Mouse (Mus musculus) midbrain, embryonic 14.5 days (tissue): ENCODE results near the gene Nanog. TPM values are rescaled to one million over a fixed set of nuclear protein-coding genes. Genes with fewer than 3 reads are reported as not detected.
"Not testable (repeated sequence)": the region's sequence is repeated elsewhere in the genome, so short reads cannot be mapped to it uniquely, and the experiment has no call there.

ENCODE experiments used
- ATAC-seq: fragments of 200-750 bp; cut with Nextera tagmentation; 2 replicates; pipeline ENCODE4 v1.8.0; 2017; ENCODE audit warnings: moderate number of reproducible peaks, moderate library complexity; ENCODE audit not compliant: low FRiP score, low TSS enrichment
- DNase-seq: peaks from one replicate; pipeline ENCODE4 v3.0.0-alpha.2; 2015
- H3K27ac ChIP-seq: fragments of 300-500 bp; sonication (generic); replicated peaks from 2 replicates; pipeline ENCODE4 v1.5.1; 2014; ENCODE audit warnings: mild to moderate bottlenecking, low read depth, low read length, moderate library complexity
- H3K27me3 ChIP-seq: fragments of 300-500 bp; sonication (generic); 2 replicates; pipeline ENCODE4 v1.6.1; 2014; ENCODE audit warnings: low read length, control low read depth, mixed read lengths; ENCODE audit not compliant: control insufficient read depth, insufficient read depth
- H3K36me3 ChIP-seq: fragments of 300-500 bp; sonication (generic); 2 replicates; pipeline ENCODE4 v1.6.1; 2014; ENCODE audit warnings: low read length, control low read depth; ENCODE audit not compliant: control insufficient read depth, insufficient read depth
- H3K4me1 ChIP-seq: fragments of 300-500 bp; sonication (generic); 2 replicates; pipeline ENCODE4 v1.6.1; 2014; ENCODE audit warnings: mild to moderate bottlenecking, antibody characterized with exemption, low read length, control low read depth; ENCODE audit not compliant: control insufficient read depth, insufficient read depth
- H3K4me2 ChIP-seq: fragments of 300-500 bp; sonication (generic); 2 replicates; pipeline ENCODE4 v1.6.1; 2014; ENCODE audit warnings: mild to moderate bottlenecking, low read length, moderate library complexity
- H3K4me3 ChIP-seq: fragments of 300-500 bp; sonication (generic); replicated peaks from 2 replicates; pipeline ENCODE4 v1.5.1; 2014; ENCODE audit warnings: low read depth, low read length
- H3K9ac ChIP-seq: fragments of 300-500 bp; sonication (generic); replicated peaks from 2 replicates; pipeline ENCODE4 v1.6.1; 2014; ENCODE audit warnings: mild to moderate bottlenecking, low read length, moderate library complexity
- H3K9me3 ChIP-seq: fragments of 300-500 bp; sonication (generic); 2 replicates; pipeline ENCODE4 v1.6.1; 2016; ENCODE audit warnings: low read length, control low read depth, mixed read lengths; ENCODE audit not compliant: control insufficient read depth
- WGBS: fragments of 180-500 bp; shearing (Covaris S2); extraction: QIAGEN DNeasy Blood & Tissue Kit; methylation state at CpG from one replicate; pipeline ENCODE4 v1.1.7; 2014; 5-methylcytosine and 5-hydroxymethylcytosine counted together
- polyA plus RNA-seq: library from polyadenylated mRNA; unstranded; fragments of >200 nt; fragmentation: Nextera tagmentation; extraction: Ambion mirVana; gene quantifications from 2 replicates; pipeline ENCODE4 v1.2.1, GENCODE M21; 2014

Gene Nanog
- polyA plus RNA-seq, 1 experiment from 2014 or later: not detected

- not testable (repeated sequence) for DNase-seq, H3K4me2 ChIP-seq, H3K27me3 ChIP-seq, ATAC-seq, H3K27ac ChIP-seq, H3K4me3 ChIP-seq, H3K4me1 ChIP-seq, H3K36me3 ChIP-seq, H3K9me3 ChIP-seq, H3K9ac ChIP-seq
- WGBS: 92% methylated on average over 7 of the region's 7 CpGs
Observed at GRCm38 (mm10) chr6:122713116-122713515, 5.8 kb downstream of the Nanog start.

- no peak for ATAC-seq
- 58% methylated on average over 7 of the region's 7 CpGs for WGBS
- no peak overlapping the region for H3K27ac ChIP-seq
Observed at GRCm38 (mm10) chr6:122714707-122715365, 7.5 kb downstream of the Nanog start.

GRCm38 (mm10) chr6:122715886-122716285 is 8.6 kb downstream of the Nanog start:
- H3K9ac ChIP-seq: no peak overlapping the region
- H3K4me2 ChIP-seq: no peak overlapping the region
- WGBS: 1% methylated on average over 4 of the region's 4 CpGs
- H3K4me1 ChIP-seq: 0 out of 2 replicates have a peak, but pooled peaks cover 9% of the 10 kb centered on the region
- no peaks in the 10 kb centered on the region for H3K9me3 ChIP-seq
- DNase-seq: peak; percentile 36
- no peak for ATAC-seq
- peak overlapping the region; percentile 37; the same call in 1 of the 2 replicates for H3K27ac ChIP-seq
- no peaks in the 10 kb centered on the region for H3K27me3 ChIP-seq
- H3K4me3 ChIP-seq: no peak overlapping the region
- no peaks in the 10 kb centered on the region for H3K36me3 ChIP-seq

More at GRCm38 (mm10) chr6:122714707-122715365, 7.5 kb downstream of the Nanog start:
- Histone ChIP-seq H3K9ac (no peak overlapping the region), H3K27me3 (no peaks in the 10 kb centered on the region), H3K36me3 (no peaks in the 10 kb centered on the region), H3K4me2 (no peak overlapping the region), H3K9me3 (no peaks in the 10 kb centered on the region), H3K4me3 (no peak overlapping the region), H3K4me1 (0 out of 2 replicates have a peak, but pooled peaks cover 9% of the 10 kb centered on the region)
- DNase-seq: no peak

- not testable (repeated sequence) for H3K9me3 ChIP-seq, H3K27ac ChIP-seq, H3K9ac ChIP-seq, H3K36me3 ChIP-seq, H3K27me3 ChIP-seq, H3K4me1 ChIP-seq, DNase-seq, H3K4me3 ChIP-seq, ATAC-seq, H3K4me2 ChIP-seq
- WGBS: 96% methylated on average over 1 of the region's 1 CpGs
Observed at GRCm38 (mm10) chr6:122718224-122718623, 10.9 kb downstream of the Nanog start.

GRCm38 (mm10) chr6:122719942-122720341 is 12.7 kb downstream of the Nanog start:
- Histone ChIP-seq H3K4me1 (0 out of 2 replicates have a peak, but pooled peaks cover 9% of the 10 kb centered on the region), H3K4me2 (no peak overlapping the region), H3K36me3 (no peaks in the 10 kb centered on the region), H3K9ac (no peak overlapping the region), H3K9me3 (no peaks in the 10 kb centered on the region), H3K27ac (no peak overlapping the region), H3K27me3 (no peaks in the 10 kb centered on the region), H3K4me3 (no peak overlapping the region)
- DNase-seq: peak; percentile 75
- no peak for ATAC-seq
- 30% methylated on average over 2 of the region's 2 CpGs for WGBS

GRCm38 (mm10) chr6:122739952-122740351 is 32.7 kb downstream of the Nanog start:
- peaks cover 7% of the 10 kb centered on the region for H3K36me3 ChIP-seq
- H3K4me3 ChIP-seq: no peak overlapping the region
- no peaks in the 10 kb centered on the region for H3K4me1 ChIP-seq
- peak; percentile 88 for DNase-seq
- H3K4me2 ChIP-seq: peak overlapping the region; percentile 78
- 14% methylated on average over 8 of the region's 8 CpGs for WGBS
- H3K27me3 ChIP-seq: peaks cover 29% of the 10 kb centered on the region
- H3K9me3 ChIP-seq: no peaks in the 10 kb centered on the region
- H3K27ac ChIP-seq: no peak overlapping the region
- 0 out of 2 replicates have a peak, but pooled peaks have one; percentile 18 for ATAC-seq
- H3K9ac ChIP-seq: no peak overlapping the region

- H3K36me3 ChIP-seq: 0 out of 2 replicates have a peak, but pooled peaks cover 2% of the 10 kb centered on the region
- peak overlapping the region; percentile 55 for H3K4me3 ChIP-seq
- H3K4me2 ChIP-seq: peak overlapping the region; percentile 78
- no peak for ATAC-seq
- peak overlapping the region; percentile 55 for H3K9ac ChIP-seq
- H3K27me3 ChIP-seq: peaks cover 30% of the 10 kb centered on the region
- no peaks in the 10 kb centered on the region for H3K4me1 ChIP-seq
- peak; percentile 55 for DNase-seq
- no peaks in the 10 kb centered on the region for H3K9me3 ChIP-seq
- 0 out of 2 replicates have a peak overlapping the region, but pooled peaks have one; percentile 2 for H3K27ac ChIP-seq
- WGBS: 3% methylated on average over 25 of the region's 25 CpGs
Observed at GRCm38 (mm10) chr6:122741460-122742227, 34.4 kb downstream of the Nanog start.

GRCm38 (mm10) chr6:122742228-122742899 is 35.1 kb downstream of the Nanog start:
- Histone ChIP-seq H3K4me1 (no peaks in the 10 kb centered on the region), H3K4me2 (peak overlapping the region; percentile 78), H3K27me3 (peaks cover 30% of the 10 kb centered on the region), H3K36me3 (no peaks in the 10 kb centered on the region), H3K27ac (peak overlapping the region; percentile 2; the same call in 1 of the 2 replicates), H3K9ac (peak overlapping the region; percentile 55), H3K9me3 (no peaks in the 10 kb centered on the region), H3K4me3 (peak overlapping the region; percentile 55)
- WGBS: under 1% methylated on average over 23 of the region's 23 CpGs
- ATAC-seq: peak; percentile 67
- peak; percentile 81 for DNase-seq
